Mouse (Mus musculus) spleen, adult 2 months (tissue): ENCODE measurements around the gene Ppm1h. TPM values are rescaled to one million over a fixed set of nuclear protein-coding genes. Genes with fewer than 3 reads are reported as not detected.

Experiments
- DNase-seq, 2 experiments: peaks; one replicate each; pipeline versions ENCODE4 v3.0.0 to v3.0.0-alpha.2; 2012 to 2021; ENCODE audit warnings: low spot score in 2 of 2, low read depth in 1 of 2
- H3K27ac ChIP-seq: fragments of 200-500 bp; 2 replicates; pipeline ENCODE4 v1.5.1; 2012; ENCODE audit warnings: low read length, inconsistent platforms; ENCODE audit not compliant: insufficient read depth
- H3K27me3 ChIP-seq: fragments of 200-500 bp; 2 replicates; pipeline ENCODE4 v1.6.1; 2012; ENCODE audit warnings: mild to moderate bottlenecking, moderate library complexity, low read length, inconsistent platforms; ENCODE audit not compliant: control insufficient read depth, insufficient read depth
- H3K36me3 ChIP-seq: fragments of 200-500 bp; 2 replicates; pipeline ENCODE4 v1.6.1; 2012; ENCODE audit warnings: mild to moderate bottlenecking, low read length, inconsistent platforms; ENCODE audit not compliant: control insufficient read depth, insufficient read depth
- H3K4me1 ChIP-seq: fragments of 200-500 bp; 2 replicates; pipeline ENCODE4 v1.6.1; 2011; ENCODE audit warnings: inconsistent platforms; ENCODE audit not compliant: control insufficient read depth, insufficient read depth, insufficient read length
- H3K4me3 ChIP-seq: fragments of 200-500 bp; 2 replicates; pipeline ENCODE4 v1.5.1; 2011; ENCODE audit warnings: mild to moderate bottlenecking, inconsistent platforms; ENCODE audit not compliant: insufficient read depth, insufficient read length; ENCODE audit errors: extremely low read depth
- CTCF ChIP-seq: fragments of 200-500 bp; IDR thresholded peaks from 2 replicates; pipeline ENCODE4 v1.5.1; 2011; ENCODE audit warnings: mild to moderate bottlenecking, inconsistent platforms; ENCODE audit not compliant: insufficient read depth, insufficient read length, insufficient replicate concordance; ENCODE audit errors: extremely low read depth
- POLR2A ChIP-seq: fragments of 200-500 bp; IDR thresholded peaks from 2 replicates; pipeline ENCODE4 v1.6.1; 2011; ENCODE audit warnings: low read depth, low read length, inconsistent platforms
- WGBS: fragments of 180-500 bp; shearing (Covaris S2); methylation state at CpG from one replicate; pipeline ENCODE4 v1.1.7; 2018; 5-methylcytosine and 5-hydroxymethylcytosine counted together
- polyA plus RNA-seq: library from polyadenylated mRNA; depleted of rRNA; stranded (reverse); fragments of >200 nt; gene quantifications from 2 replicates; pipeline ENCODE4 v1.2.3, GENCODE M21; 2012

Gene Ppm1h
- polyA plus RNA-seq, 1 experiment: 9.7 TPM

- H3K27me3 ChIP-seq: no peaks in the 10 kb centered on the region
- WGBS: 94% methylated on average over 6 of the region's 6 CpGs
- DNase-seq: no peak
- H3K27ac ChIP-seq: no peak overlapping the region
- no peak overlapping the region for H3K4me3 ChIP-seq
- TF ChIP-seq CTCF: no peak
- TF ChIP-seq POLR2A: no peak
- H3K36me3 ChIP-seq: no peaks in the 10 kb centered on the region
- H3K4me1 ChIP-seq: no peaks in the 10 kb centered on the region
Measured at GRCm38 (mm10) chr10:122950966-122951365, 272.4 kb downstream of the Ppm1h start.

GRCm38 (mm10) chr10:122953576-122953975, 275.0 kb downstream of the Ppm1h start:
- no peak for DNase-seq
- H3K36me3 ChIP-seq: no peaks in the 10 kb centered on the region
- no peaks in the 10 kb centered on the region for H3K4me1 ChIP-seq
- 78% methylated on average over 9 of the region's 9 CpGs for WGBS
- no peak overlapping the region for H3K4me3 ChIP-seq
- TF ChIP-seq POLR2A: no peak
- TF ChIP-seq CTCF: no peak
- H3K27me3 ChIP-seq: no peaks in the 10 kb centered on the region
- no peak overlapping the region for H3K27ac ChIP-seq

DNA sequence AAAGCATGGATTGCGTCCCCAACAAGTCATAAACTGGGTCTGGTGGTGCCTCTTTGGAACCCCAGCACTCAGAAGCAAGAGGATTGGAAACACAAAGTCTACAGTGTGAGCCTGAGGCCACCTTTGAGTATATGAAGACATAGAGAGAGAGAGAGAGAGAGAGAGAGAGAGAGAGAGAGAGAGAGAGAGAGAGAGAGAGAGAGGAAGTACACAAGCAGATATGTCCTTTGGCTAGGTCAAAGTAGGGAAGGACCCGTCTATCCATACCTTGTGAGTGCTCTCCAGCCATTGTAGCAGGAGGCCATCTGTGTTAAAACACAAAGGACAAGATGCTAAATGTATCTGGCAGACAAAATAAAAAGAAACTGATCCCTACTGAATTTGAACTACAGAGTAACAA, 279.4 kb downstream of the Ppm1h start:
- Histone ChIP-seq H3K4me3 (no peak overlapping the region), H3K27ac (no peak overlapping the region), H3K4me1 (no peaks in the 10 kb centered on the region), H3K36me3 (no peaks in the 10 kb centered on the region), H3K27me3 (no peaks in the 10 kb centered on the region)
- no peak for DNase-seq
- WGBS: 74% methylated on average over 2 of the region's 2 CpGs
- TF ChIP-seq CTCF: no peak
- no peak for TF ChIP-seq POLR2A

DNA sequence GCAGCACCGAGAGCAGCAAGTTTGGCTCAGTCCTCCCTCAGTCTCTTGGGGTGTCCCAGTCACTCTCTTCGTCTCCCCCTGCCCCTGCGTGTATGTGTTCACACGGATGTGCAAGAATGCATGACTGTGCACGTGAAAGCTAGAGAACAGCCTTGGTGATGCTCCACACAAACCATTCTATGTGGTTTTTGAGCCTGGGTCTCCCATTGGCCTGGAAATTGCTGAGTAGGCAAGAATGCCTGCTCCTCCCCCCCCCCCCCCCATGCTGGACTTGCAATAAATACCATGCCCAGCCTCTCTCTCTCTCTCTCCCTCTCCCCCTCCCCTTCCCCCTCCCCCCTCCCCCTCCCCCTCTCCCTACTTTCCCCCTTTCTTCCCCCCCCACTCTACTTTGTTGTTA, 280.1 kb downstream of the Ppm1h start:
- no peak for DNase-seq
- no peaks in the 10 kb centered on the region for H3K36me3 ChIP-seq
- WGBS: 89% methylated on average over 5 of the region's 5 CpGs
- no peak overlapping the region for H3K27ac ChIP-seq
- TF ChIP-seq CTCF (no peak), POLR2A (no peak)
- H3K27me3 ChIP-seq: no peaks in the 10 kb centered on the region
- no peak overlapping the region for H3K4me3 ChIP-seq
- no peaks in the 10 kb centered on the region for H3K4me1 ChIP-seq

- Histone ChIP-seq H3K27ac (no peak overlapping the region), H3K27me3 (no peaks in the 10 kb centered on the region), H3K4me3 (no peak overlapping the region), H3K4me1 (no peaks in the 10 kb centered on the region), H3K36me3 (no peaks in the 10 kb centered on the region)
- WGBS: 92% methylated on average over 16 of the region's 16 CpGs
- no peak for DNase-seq
- TF ChIP-seq POLR2A (no peak), CTCF (no peak)
Measured at GRCm38 (mm10) chr10:122960216-122960615, 281.7 kb downstream of the Ppm1h start.

DNA sequence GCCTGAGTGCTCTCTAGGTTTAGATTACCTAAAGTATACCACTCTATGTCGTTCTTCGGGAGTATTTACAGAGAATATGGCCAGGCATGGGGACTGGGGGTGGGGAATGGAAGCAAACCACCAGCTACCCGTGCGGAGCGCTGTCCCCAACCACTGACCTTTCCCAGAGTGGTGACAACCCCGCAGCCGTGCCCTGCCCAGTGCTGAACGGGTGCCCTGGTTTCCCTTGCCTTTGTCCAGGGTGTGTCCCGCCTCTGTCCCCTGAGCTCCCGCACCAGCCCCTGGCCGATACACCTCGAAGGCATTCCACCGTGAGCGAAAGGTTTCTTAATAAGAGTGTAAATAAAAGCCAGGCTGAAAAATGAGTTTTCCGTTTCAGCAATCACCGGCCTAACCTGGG, 282.2 kb downstream of the Ppm1h start:
- no peak for DNase-seq
- Histone ChIP-seq H3K4me1 (no peaks in the 10 kb centered on the region), H3K27ac (no peak overlapping the region), H3K27me3 (no peaks in the 10 kb centered on the region), H3K36me3 (no peaks in the 10 kb centered on the region), H3K4me3 (no peak overlapping the region)
- WGBS: 89% methylated on average over 16 of the region's 16 CpGs
- TF ChIP-seq CTCF: no peak
- TF ChIP-seq POLR2A: no peak

- Histone ChIP-seq H3K27ac (no peak overlapping the region), H3K4me3 (no peak overlapping the region), H3K36me3 (no peaks in the 10 kb centered on the region), H3K27me3 (no peaks in the 10 kb centered on the region), H3K4me1 (no peaks in the 10 kb centered on the region)
- DNase-seq: no peak
- WGBS: 85% methylated on average over 9 of the region's 9 CpGs
- TF ChIP-seq POLR2A: no peak
- TF ChIP-seq CTCF: no peak
Measured at GRCm38 (mm10) chr10:122961494-122961893, 282.9 kb downstream of the Ppm1h start.
